Mouse (Mus musculus): Measurements from ENCODE around the gene Nipa1. TPM values are rescaled to one million over a fixed set of nuclear protein-coding genes. Genes with fewer than 3 reads are reported as not detected.

Gene Nipa1
- polyA plus RNA-seq, 1 experiment from 2014 or later = 4.4 TPM

DNA sequence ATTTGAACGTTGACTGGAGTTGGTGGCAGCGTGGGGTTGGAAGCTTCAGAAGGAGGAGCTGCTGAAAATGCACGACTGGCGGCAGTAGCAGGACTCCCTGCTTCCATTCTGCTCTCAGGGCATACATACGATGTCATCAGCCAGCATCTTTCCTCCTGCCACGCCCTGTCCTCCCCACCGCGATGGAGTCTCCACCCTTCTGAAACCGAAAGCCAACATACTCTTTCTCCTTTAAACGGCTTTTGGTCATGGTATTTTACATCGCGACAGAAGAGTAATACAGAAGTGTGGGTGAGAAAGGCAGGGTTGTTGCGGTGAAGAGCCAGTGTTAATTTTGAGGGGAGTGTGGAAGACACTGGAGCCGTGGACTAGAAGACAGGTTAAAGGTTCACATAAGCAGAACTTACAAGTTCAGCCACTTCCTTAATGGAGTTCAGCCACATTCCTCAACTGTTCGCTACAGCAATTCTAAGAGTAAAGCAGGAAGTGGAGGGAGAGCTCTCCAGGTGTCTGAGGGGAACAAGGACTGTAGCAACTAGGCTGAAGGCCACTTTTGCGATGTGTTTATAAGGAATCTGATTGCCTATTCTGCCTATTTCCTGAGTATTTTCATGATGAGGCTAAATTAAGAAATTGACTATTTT is 51.4 kb downstream of the Nipa1 start:
- no peaks in the 10 kb centered on the region for H3K27me3 ChIP-seq (ENCODE audit: control insufficient read depth, insufficient read depth, low read length)
- peak overlapping the region; percentile 1 for H3K4me3 ChIP-seq (ENCODE audit: low read depth, low read length)
- no peaks in the 10 kb centered on the region for H3K4me1 ChIP-seq (ENCODE audit: control insufficient read depth, insufficient read depth, low read length)
- ATAC-seq (replicated peaks; ENCODE audit: insufficient number of reproducible peaks, low FRiP score, low TSS enrichment) = no peak
- peak overlapping the region; percentile 47 for H3K4me2 ChIP-seq
- WGBS (ENCODE audit: insufficient replicate concordance) = 34% methylated on average over 16 of the region's 16 CpGs
- H3K9ac ChIP-seq (ENCODE audit: low read depth, low read length) = no peak overlapping the region
- H3K27ac ChIP-seq (ENCODE audit: low read depth, low read length) = no peak overlapping the region
- no peaks in the 10 kb centered on the region for H3K36me3 ChIP-seq (ENCODE audit: control insufficient read depth, insufficient read depth, low read length)
- H3K9me3 ChIP-seq (replicated peaks; ENCODE audit: control insufficient read depth, low read length) = no peaks in the 10 kb centered on the region

DNA sequence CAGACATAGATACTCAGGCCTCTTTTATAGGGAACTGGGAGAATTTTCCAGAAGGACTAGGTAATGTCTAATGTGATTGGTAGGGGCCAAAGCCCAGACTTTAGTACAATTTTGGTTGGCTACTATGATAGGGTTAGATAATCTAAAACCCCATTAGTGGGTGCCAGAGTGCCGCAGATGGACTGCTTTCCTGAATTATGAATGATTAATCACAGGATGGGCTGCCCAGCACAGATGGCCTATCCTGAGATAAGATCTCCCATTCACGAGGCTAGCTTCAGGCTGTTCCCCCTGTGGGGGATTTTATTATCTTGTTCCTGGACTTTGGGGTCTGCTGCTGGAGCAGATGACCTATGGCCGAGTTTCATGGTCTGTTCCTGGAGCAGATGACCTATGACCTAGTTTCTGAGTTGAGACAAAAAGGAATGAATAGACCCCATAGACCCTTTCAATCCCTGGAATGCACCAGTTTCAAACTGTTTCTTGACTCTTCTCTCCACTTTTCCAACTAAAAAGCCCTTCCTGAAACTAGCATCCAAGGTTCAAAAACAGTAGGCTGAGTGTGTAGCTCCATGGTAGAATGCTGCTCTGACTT is 52.8 kb downstream of the Nipa1 start:
- no peak overlapping the region for H3K4me2 ChIP-seq
- H3K27ac ChIP-seq (ENCODE audit: low read depth, low read length) = no peak overlapping the region
- no peak for ATAC-seq (replicated peaks; ENCODE audit: insufficient number of reproducible peaks, low FRiP score, low TSS enrichment)
- no peaks in the 10 kb centered on the region for H3K36me3 ChIP-seq (ENCODE audit: control insufficient read depth, insufficient read depth, low read length)
- no peaks in the 10 kb centered on the region for H3K9me3 ChIP-seq (replicated peaks; ENCODE audit: control insufficient read depth, low read length)
- no peak overlapping the region for H3K9ac ChIP-seq (ENCODE audit: low read depth, low read length)
- no peaks in the 10 kb centered on the region for H3K27me3 ChIP-seq (ENCODE audit: control insufficient read depth, insufficient read depth, low read length)
- 41% methylated on average over 3 of the region's 3 CpGs for WGBS (ENCODE audit: insufficient replicate concordance)
- H3K4me1 ChIP-seq (ENCODE audit: control insufficient read depth, insufficient read depth, low read length) = no peaks in the 10 kb centered on the region
- H3K4me3 ChIP-seq (ENCODE audit: low read depth, low read length) = no peak overlapping the region

DNA sequence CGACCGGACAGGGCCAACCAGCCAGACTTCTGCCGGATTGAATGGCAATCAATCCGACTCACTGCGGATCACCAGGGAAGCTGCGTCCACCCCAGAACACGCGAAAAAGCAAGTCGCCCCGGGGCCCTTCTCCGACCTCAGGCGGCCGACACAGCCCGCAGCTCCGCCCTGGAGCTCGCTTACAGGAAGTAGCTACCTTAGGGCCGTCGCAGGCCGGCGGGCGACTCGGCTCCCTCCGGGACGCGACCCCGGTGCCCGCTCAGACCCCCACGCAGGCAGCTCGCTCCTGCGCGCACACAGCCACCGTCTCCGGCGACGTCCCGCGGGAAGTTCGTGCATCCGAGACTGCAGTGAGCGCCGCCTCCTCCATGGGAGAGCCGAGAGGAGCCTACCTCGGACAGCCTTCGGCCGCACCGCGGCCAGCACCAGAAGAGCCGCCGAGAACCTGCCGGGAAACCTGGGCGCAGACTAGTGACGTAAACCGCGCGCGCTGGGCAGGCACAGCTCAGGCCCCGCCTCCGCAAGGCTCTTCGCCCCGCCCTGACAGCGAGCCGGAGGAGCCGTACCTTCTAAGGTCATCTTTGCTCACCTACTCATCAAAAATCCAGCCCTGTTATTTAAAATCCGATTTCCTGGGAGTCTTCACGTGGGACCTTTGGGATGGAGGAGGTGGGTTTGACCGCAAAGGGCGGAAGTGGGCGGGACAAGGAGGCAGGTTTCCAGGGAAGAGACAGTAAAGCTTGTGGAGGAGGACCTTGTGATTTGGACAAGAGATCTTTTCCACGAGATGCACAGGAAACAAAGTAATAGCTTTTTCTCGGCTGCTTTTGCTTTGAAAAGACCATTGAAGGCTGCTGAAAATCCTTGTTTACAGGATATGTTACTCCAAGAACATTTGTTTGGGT is 57.5 kb downstream of the Nipa1 start, which contains the start of gene Nipa2:
Gene Nipa2, minus strand, starts transcription at position 473 of the 905 bp plus-strand sequence.
- WGBS (ENCODE audit: insufficient replicate concordance) = under 1% methylated on average over 70 of the region's 70 CpGs
- no peaks in the 10 kb centered on the region for H3K36me3 ChIP-seq (ENCODE audit: control insufficient read depth, insufficient read depth, low read length)
- peak within 1 kb of the TSS; percentile 82 for H3K4me3 ChIP-seq (ENCODE audit: low read depth, low read length)
- H3K27me3 ChIP-seq (ENCODE audit: control insufficient read depth, insufficient read depth, low read length) = no peaks in the 10 kb centered on the region
- H3K4me1 ChIP-seq (ENCODE audit: control insufficient read depth, insufficient read depth, low read length) = no peaks in the 10 kb centered on the region
- peak; percentile 93 for ATAC-seq (replicated peaks; ENCODE audit: insufficient number of reproducible peaks, low FRiP score, low TSS enrichment)
- no peaks in the 10 kb centered on the region for H3K9me3 ChIP-seq (replicated peaks; ENCODE audit: control insufficient read depth, low read length)
- H3K9ac ChIP-seq (ENCODE audit: low read depth, low read length) = peak within 1 kb of the TSS; percentile 95
- peak within 1 kb of the TSS; percentile 89 for H3K27ac ChIP-seq (ENCODE audit: low read depth, low read length)
- peak within 1 kb of the TSS; percentile 83 for H3K4me2 ChIP-seq

DNA sequence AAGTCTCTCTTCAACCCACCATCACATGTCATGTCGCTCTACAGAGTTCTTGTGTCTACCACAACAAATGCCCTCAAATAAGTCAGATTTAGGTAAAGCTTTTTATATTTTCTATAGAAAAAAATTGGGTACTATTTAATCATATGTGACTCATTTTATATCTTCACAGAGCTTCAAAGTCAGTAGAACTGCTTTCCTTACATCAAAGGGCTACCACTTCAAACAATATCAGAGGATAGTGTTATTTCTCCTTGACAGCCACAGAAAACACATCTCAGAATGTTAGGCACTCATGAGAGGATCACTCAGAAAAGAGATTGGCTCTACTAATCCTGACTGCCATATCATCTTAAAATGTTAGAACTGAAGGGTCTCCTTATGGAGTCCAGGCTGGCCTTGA is 59.2 kb downstream of the Nipa1 start:
- no peaks in the 10 kb centered on the region for H3K27me3 ChIP-seq (ENCODE audit: control insufficient read depth, insufficient read depth, low read length)
- H3K27ac ChIP-seq (ENCODE audit: low read depth, low read length) = no peak overlapping the region
- no peak overlapping the region; the same call in 1 of the 2 replicates for H3K4me2 ChIP-seq
- H3K36me3 ChIP-seq (ENCODE audit: control insufficient read depth, insufficient read depth, low read length) = no peaks in the 10 kb centered on the region
- no peak overlapping the region for H3K9ac ChIP-seq (ENCODE audit: low read depth, low read length)
- 91% methylated on average over 1 of the region's 1 CpGs for WGBS (ENCODE audit: insufficient replicate concordance)
- no peaks in the 10 kb centered on the region for H3K9me3 ChIP-seq (replicated peaks; ENCODE audit: control insufficient read depth, low read length)
- H3K4me1 ChIP-seq (ENCODE audit: control insufficient read depth, insufficient read depth, low read length) = no peaks in the 10 kb centered on the region
- H3K4me3 ChIP-seq (ENCODE audit: low read depth, low read length) = no peak overlapping the region
- ATAC-seq (replicated peaks; ENCODE audit: insufficient number of reproducible peaks, low FRiP score, low TSS enrichment) = no peak

DNA sequence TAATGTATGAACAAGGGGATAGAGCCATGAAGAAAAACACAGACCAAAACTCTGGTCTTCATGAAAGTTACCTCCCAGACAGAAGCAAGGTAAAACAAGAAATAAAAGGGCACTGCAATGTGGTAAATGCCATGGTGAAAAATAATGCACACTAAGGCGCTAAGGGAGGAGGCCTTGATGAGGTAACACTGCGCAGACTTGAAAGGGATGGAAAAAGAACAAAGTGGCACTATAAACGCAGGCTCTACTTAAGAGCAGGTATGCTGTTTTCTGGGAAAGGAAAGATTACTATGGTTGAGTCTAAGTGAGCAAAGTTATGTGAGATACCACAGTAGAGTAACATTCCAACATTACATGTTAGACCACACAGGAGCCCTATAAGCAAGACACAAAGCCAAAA is 60.0 kb downstream of the Nipa1 start:
- Histone ChIP-seq H3K27ac (ENCODE audit: low read depth, low read length) (no peak overlapping the region), H3K4me2 (no peak overlapping the region), H3K27me3 (ENCODE audit: control insufficient read depth, insufficient read depth, low read length) (no peaks in the 10 kb centered on the region), H3K36me3 (ENCODE audit: control insufficient read depth, insufficient read depth, low read length) (peaks cover 3% of the 10 kb centered on the region; the same call in 1 of the 2 replicates), H3K9ac (ENCODE audit: low read depth, low read length) (no peak overlapping the region), H3K9me3 (replicated peaks; ENCODE audit: control insufficient read depth, low read length) (no peaks in the 10 kb centered on the region), H3K4me1 (ENCODE audit: control insufficient read depth, insufficient read depth, low read length) (no peaks in the 10 kb centered on the region), H3K4me3 (ENCODE audit: low read depth, low read length) (no peak overlapping the region)
- WGBS (ENCODE audit: insufficient replicate concordance) = 95% methylated on average over 3 of the region's 3 CpGs
- no peak for ATAC-seq (replicated peaks; ENCODE audit: insufficient number of reproducible peaks, low FRiP score, low TSS enrichment)

DNA sequence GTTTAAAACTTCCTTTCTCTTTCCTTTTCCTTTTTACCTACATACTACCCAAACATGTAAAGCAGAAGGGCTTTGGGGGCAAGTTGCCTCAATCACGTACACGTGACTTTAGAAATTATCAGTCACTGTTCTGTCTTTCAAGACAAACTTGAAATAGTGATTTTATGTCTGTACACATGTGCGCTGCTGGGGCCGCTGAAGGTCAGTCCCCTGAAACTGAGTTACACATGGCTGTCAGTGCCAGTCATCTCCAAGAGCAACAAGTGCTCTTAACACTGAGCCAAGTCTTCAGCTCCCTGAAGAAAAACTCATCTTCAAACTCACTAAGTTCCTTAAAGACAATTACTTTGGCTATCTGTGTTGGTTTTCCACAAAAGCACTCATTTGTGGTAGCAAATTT is 61.8 kb downstream of the Nipa1 start:
- Histone ChIP-seq H3K4me3 (ENCODE audit: low read depth, low read length) (no peak overlapping the region), H3K27ac (ENCODE audit: low read depth, low read length) (no peak overlapping the region), H3K4me1 (ENCODE audit: control insufficient read depth, insufficient read depth, low read length) (no peaks in the 10 kb centered on the region), H3K9me3 (replicated peaks; ENCODE audit: control insufficient read depth, low read length) (no peaks in the 10 kb centered on the region), H3K9ac (ENCODE audit: low read depth, low read length) (no peak overlapping the region), H3K27me3 (ENCODE audit: control insufficient read depth, insufficient read depth, low read length) (no peaks in the 10 kb centered on the region), H3K36me3 (ENCODE audit: control insufficient read depth, insufficient read depth, low read length) (peaks cover 8% of the 10 kb centered on the region; the same call in 1 of the 2 replicates), H3K4me2 (no peak overlapping the region)
- no peak for ATAC-seq (replicated peaks; ENCODE audit: insufficient number of reproducible peaks, low FRiP score, low TSS enrichment)
- WGBS (ENCODE audit: insufficient replicate concordance) = 100% methylated on average over 4 of the region's 4 CpGs

DNA sequence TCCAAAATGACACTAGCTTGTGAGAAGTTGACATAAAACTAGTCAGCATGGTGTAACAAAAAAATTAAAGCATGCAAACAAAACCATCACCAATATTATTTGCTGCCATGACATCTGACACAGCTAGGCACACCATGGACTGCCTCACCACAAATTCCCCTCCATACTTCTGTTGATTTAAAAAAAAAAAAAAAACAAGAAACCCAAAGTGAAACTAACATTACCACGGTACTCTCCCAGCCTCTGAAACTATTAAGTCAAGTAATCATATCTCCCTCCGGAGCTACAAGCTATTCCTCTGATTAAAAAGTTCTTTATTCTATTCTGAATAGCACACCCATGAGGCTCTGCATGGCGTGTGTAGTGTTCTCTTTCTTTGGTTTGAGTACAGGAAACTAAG is 62.6 kb downstream of the Nipa1 start:
- WGBS (ENCODE audit: insufficient replicate concordance) = 92% methylated on average over 3 of the region's 3 CpGs
- no peak for ATAC-seq (replicated peaks; ENCODE audit: insufficient number of reproducible peaks, low FRiP score, low TSS enrichment)

DNA sequence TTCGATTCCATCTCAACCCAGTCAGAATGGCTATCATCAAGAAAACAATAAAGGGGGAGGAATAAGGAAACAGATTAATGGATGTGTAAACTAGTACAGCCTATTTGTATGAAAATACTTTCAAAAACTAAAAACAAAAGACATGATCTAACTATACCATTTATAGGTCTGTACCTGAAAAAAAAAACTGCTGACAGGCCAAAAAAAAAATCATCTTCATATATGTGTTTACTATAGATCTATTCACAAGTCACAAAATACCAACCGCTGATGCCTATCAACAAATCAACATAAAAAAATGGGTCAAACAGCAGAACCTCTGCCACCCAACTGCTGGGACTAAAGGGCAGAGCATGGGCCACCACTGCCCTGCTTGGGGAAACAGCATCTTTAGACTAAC is 63.7 kb downstream of the Nipa1 start:
- no peak overlapping the region for H3K9ac ChIP-seq (ENCODE audit: low read depth, low read length)
- 96% methylated on average over 2 of the region's 2 CpGs for WGBS (ENCODE audit: insufficient replicate concordance)
- H3K4me3 ChIP-seq (ENCODE audit: low read depth, low read length) = no peak overlapping the region
- no peak overlapping the region for H3K27ac ChIP-seq (ENCODE audit: low read depth, low read length)
- H3K36me3 ChIP-seq (ENCODE audit: control insufficient read depth, insufficient read depth, low read length) = peaks cover 8% of the 10 kb centered on the region; the same call in 1 of the 2 replicates
- no peaks in the 10 kb centered on the region for H3K9me3 ChIP-seq (replicated peaks; ENCODE audit: control insufficient read depth, low read length)
- no peaks in the 10 kb centered on the region for H3K27me3 ChIP-seq (ENCODE audit: control insufficient read depth, insufficient read depth, low read length)
- H3K4me1 ChIP-seq (ENCODE audit: control insufficient read depth, insufficient read depth, low read length) = no peaks in the 10 kb centered on the region
- no peak for ATAC-seq (replicated peaks; ENCODE audit: insufficient number of reproducible peaks, low FRiP score, low TSS enrichment)
- H3K4me2 ChIP-seq = no peak overlapping the region

More for the DNA sequence above, 62.6 kb downstream of the Nipa1 start:
- Histone ChIP-seq H3K9me3 (replicated peaks; ENCODE audit: control insufficient read depth, low read length) (no peaks in the 10 kb centered on the region), H3K4me3 (ENCODE audit: low read depth, low read length) (no peak overlapping the region), H3K27me3 (ENCODE audit: control insufficient read depth, insufficient read depth, low read length) (no peaks in the 10 kb centered on the region), H3K4me1 (ENCODE audit: control insufficient read depth, insufficient read depth, low read length) (no peaks in the 10 kb centered on the region), H3K9ac (ENCODE audit: low read depth, low read length) (no peak overlapping the region), H3K36me3 (ENCODE audit: control insufficient read depth, insufficient read depth, low read length) (peaks cover 8% of the 10 kb centered on the region; the same call in 1 of the 2 replicates), H3K27ac (ENCODE audit: low read depth, low read length) (no peak overlapping the region), H3K4me2 (no peak overlapping the region)

All from heart, embryonic 11.5 days (tissue).